Comparison of ENCODE assay signal across 10 mouse cellular contexts in the genomic region with DNA sequence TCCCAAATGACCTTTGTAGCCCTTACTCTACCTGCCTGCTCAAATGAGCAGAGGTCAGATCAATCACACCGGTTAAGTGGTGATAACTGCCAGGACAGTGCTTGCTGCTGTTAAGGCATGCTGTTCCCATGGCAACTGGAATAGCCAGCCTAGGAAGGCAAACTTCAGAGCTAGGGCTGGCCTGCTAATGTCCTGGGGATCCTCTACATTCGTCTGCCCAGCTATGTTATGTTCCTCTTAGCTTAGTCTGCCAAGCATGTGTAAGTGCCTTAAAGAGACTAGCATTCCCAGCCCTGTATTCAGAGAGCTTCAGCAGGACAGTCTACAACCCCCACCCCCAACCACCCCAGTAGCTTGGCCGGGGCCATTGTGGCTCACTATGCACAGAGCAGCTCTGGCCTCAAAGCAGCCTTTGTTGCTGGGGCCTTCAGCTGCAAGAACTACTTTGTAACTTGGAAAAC. TPM values are rescaled to one million over a fixed set of nuclear protein-coding genes. Genes with fewer than 3 reads are reported as not detected.
A peak's percentile ranks its signal among the peaks of the same experiment; 100 is the strongest.
DNase-seq lines count a peak whose midpoint lies in the region; ATAC-seq and TF ChIP-seq lines count a peak whose summit lies in the region.
"Had no signal": no experiment of that assay in that cellular context is flagged by ENCODE, and none has a peak within 500 bp of the region (broad histone marks: within the 10 kb centered on the region; RNA-seq: fewer than 3 reads in every experiment).

No protein-coding gene starts in this region.

- no peaks in the 10 kb centered on the region for H3K27me3 ChIP-seq in kidney, adult 2 months (replicated peaks; ENCODE audit: control insufficient read depth, insufficient read depth, low read length)
- H3K27me3 ChIP-seq in forebrain, embryonic 11.5 days (ENCODE audit: control insufficient read depth, insufficient read depth, low read length) = no peaks in the 10 kb centered on the region
- no peaks in the 10 kb centered on the region for H3K27me3 ChIP-seq in limb, embryonic 13.5 days
- no peaks in the 10 kb centered on the region for H3K27me3 ChIP-seq in neural tube, embryonic 12.5 days (replicated peaks)
- no peaks in the 10 kb centered on the region for H3K27me3 ChIP-seq in kidney, embryonic 14.5 days (ENCODE audit: control insufficient read depth, insufficient read depth, low read length)

- no peak overlapping the region for H3K4me3 ChIP-seq in kidney, adult 2 months (ENCODE audit: insufficient read depth, low read depth, low read length)
- no peak overlapping the region for H3K4me3 ChIP-seq in forebrain, embryonic 11.5 days (ENCODE audit: low read depth, low read length)
- no peak overlapping the region for H3K4me3 ChIP-seq in limb, embryonic 13.5 days
- no peak overlapping the region for H3K4me3 ChIP-seq in neural tube, embryonic 12.5 days
- H3K4me3 ChIP-seq in kidney, embryonic 14.5 days (ENCODE audit: low read length) = no peak overlapping the region

- no peak overlapping the region for H3K4me2 ChIP-seq in forebrain, embryonic 11.5 days (ENCODE audit: low read depth, low read length, severe bottlenecking)
- H3K4me2 ChIP-seq in limb, embryonic 13.5 days (replicated peaks) = no peak overlapping the region
- H3K4me2 ChIP-seq in neural tube, embryonic 12.5 days (replicated peaks) = 0 out of 2 replicates have a peak overlapping the region, but pooled peaks have one; percentile 12
- H3K4me2 ChIP-seq in kidney, embryonic 14.5 days (replicated peaks; ENCODE audit: low read depth, low read length) = no peak overlapping the region

- DNase-seq in kidney, adult 2 months = peak; percentile 16
- no peak for DNase-seq in kidney, postnatal 36 days
- no peak for DNase-seq in forebrain, embryonic 11.5 days (ENCODE audit: low spot score)
- no peak for DNase-seq in lung, postnatal 36 days
- DNase-seq: B cell, adult 2 months; cerebellum, adult 9-10 months had no signal

- ATAC-seq in forebrain, embryonic 11.5 days (replicated peaks; ENCODE audit: low FRiP score) = no peak
- ATAC-seq in limb, embryonic 13.5 days (ENCODE audit: low FRiP score, low read depth) = 0 out of 2 replicates have a peak, but pooled peaks have one; percentile 35
- ATAC-seq in neural tube, embryonic 12.5 days (ENCODE audit: low FRiP score, low read depth) = peak; percentile 85
- ATAC-seq in frontal cortex, adult (ENCODE audit: low TSS enrichment) = no peak; the same call in 1 of the 2 replicates
- no peak for ATAC-seq in kidney, embryonic 14.5 days (ENCODE audit: low FRiP score, low TSS enrichment)

- H3K9ac ChIP-seq in forebrain, embryonic 11.5 days (ENCODE audit: low read length) = no peak overlapping the region
- no peak overlapping the region for H3K9ac ChIP-seq in limb, embryonic 13.5 days
- H3K9ac ChIP-seq in neural tube, embryonic 12.5 days = no peak overlapping the region
- no peak overlapping the region for H3K9ac ChIP-seq in kidney, embryonic 14.5 days (ENCODE audit: low read depth, low read length)

- WGBS in kidney, adult 2 months = 42% methylated on average over 3 of the region's 3 CpGs
- WGBS in forebrain, embryonic 11.5 days = 37% methylated on average over 3 of the region's 3 CpGs
- WGBS in limb, embryonic 13.5 days = 27% methylated on average over 3 of the region's 3 CpGs
- WGBS in neural tube, embryonic 12.5 days = 17% methylated on average over 3 of the region's 3 CpGs
- WGBS in kidney, embryonic 14.5 days = 39% methylated on average over 3 of the region's 3 CpGs

- TF ChIP-seq POLR2A in kidney, adult 2 months (IDR thresholded peaks at IDR 0.05; ENCODE audit: low read depth, low read length) = no peak

- TF ChIP-seq CTCF in kidney, adult 2 months (conservative IDR thresholded peaks at IDR 0.05; ENCODE audit: insufficient read depth, insufficient read length, low read depth, low read length) = no peak

- H3K9me3 ChIP-seq in forebrain, embryonic 11.5 days (ENCODE audit: control insufficient read depth, low read length) = no peaks in the 10 kb centered on the region
- no peaks in the 10 kb centered on the region for H3K9me3 ChIP-seq in limb, embryonic 13.5 days
- no peaks in the 10 kb centered on the region for H3K9me3 ChIP-seq in neural tube, embryonic 12.5 days
- no peaks in the 10 kb centered on the region for H3K9me3 ChIP-seq in kidney, embryonic 14.5 days (ENCODE audit: control insufficient read depth, low read length)

- peaks cover 5% of the 10 kb centered on the region for H3K36me3 ChIP-seq in kidney, adult 2 months (ENCODE audit: control insufficient read depth, insufficient read depth, low read length)
- peaks cover 16% of the 10 kb centered on the region for H3K36me3 ChIP-seq in forebrain, embryonic 11.5 days (ENCODE audit: control insufficient read depth, insufficient read depth, low read length)
- peaks cover 96% of the 10 kb centered on the region for H3K36me3 ChIP-seq in limb, embryonic 13.5 days
- H3K36me3 ChIP-seq in neural tube, embryonic 12.5 days = peaks cover 60% of the 10 kb centered on the region
- H3K36me3 ChIP-seq in kidney, embryonic 14.5 days (ENCODE audit: control insufficient read depth, insufficient read depth, low read length) = peaks cover 86% of the 10 kb centered on the region

- H3K4me1 ChIP-seq in kidney, adult 2 months (ENCODE audit: control insufficient read depth, insufficient read depth, low read length) = no peaks in the 10 kb centered on the region
- peaks cover 4% of the 10 kb centered on the region; the same call in 1 of the 2 replicates for H3K4me1 ChIP-seq in forebrain, embryonic 11.5 days (replicated peaks; ENCODE audit: control insufficient read depth, insufficient read depth, low read length)
- H3K4me1 ChIP-seq in limb, embryonic 13.5 days = no peaks in the 10 kb centered on the region
- H3K4me1 ChIP-seq in neural tube, embryonic 12.5 days = peaks cover 20% of the 10 kb centered on the region
- H3K4me1 ChIP-seq in kidney, embryonic 14.5 days (ENCODE audit: control insufficient read depth, insufficient read depth, low read length) = 0 out of 2 replicates have a peak, but pooled peaks cover 2% of the 10 kb centered on the region

- H3K27ac ChIP-seq in kidney, adult 2 months (ENCODE audit: insufficient read depth, low read depth, low read length) = no peak overlapping the region
- H3K27ac ChIP-seq in forebrain, embryonic 11.5 days (ENCODE audit: low read depth, low read length) = peak overlapping the region; percentile 41; the same call in 1 of the 2 replicates
- H3K27ac ChIP-seq in limb, embryonic 13.5 days = no peak overlapping the region
- H3K27ac ChIP-seq in neural tube, embryonic 12.5 days = no peak overlapping the region
- no peak overlapping the region for H3K27ac ChIP-seq in kidney, embryonic 14.5 days (ENCODE audit: low read depth, low read length)

RNA-seq across cellular contexts. Expression of a gene that starts 11.7 kb away (rescaled TPM):
- 69.2 and 71.2 TPM in 2 replicates for polyA plus RNA-seq in kidney, adult 2 months (2012; rRNA removed)
- polyA plus RNA-seq in forebrain, embryonic 11.5 days (2014; fragmentation: Nextera tagmentation; extraction: Ambion mirVana) = 11.4 and 15.7 TPM in 2 replicates
- 40.3 and 52.9 TPM in 2 replicates for polyA plus RNA-seq in limb, embryonic 13.5 days (2015; fragmentation: Nextera tagmentation; extraction: Ambion mirVana)
- 19.7 and 22.0 TPM in 2 replicates for polyA plus RNA-seq in neural tube, embryonic 12.5 days (2016; fragmentation: Nextera tagmentation; extraction: Ambion mirVana)
- 26.2 and 35.0 TPM in 2 replicates for polyA plus RNA-seq in kidney, embryonic 14.5 days (2014; fragmentation: Nextera tagmentation; extraction: Ambion mirVana)

RNA-seq across cellular contexts. Expression of a gene that starts 17.4 kb away (rescaled TPM):
- polyA plus RNA-seq in kidney, adult 2 months (2012; rRNA removed) = 678 and 742 TPM in 2 replicates
- 189 and 206 TPM in 2 replicates for polyA plus RNA-seq in forebrain, embryonic 11.5 days (2014; fragmentation: Nextera tagmentation; extraction: Ambion mirVana)
- 259 and 267 TPM in 2 replicates for polyA plus RNA-seq in limb, embryonic 13.5 days (2015; fragmentation: Nextera tagmentation; extraction: Ambion mirVana)
- 226 and 234 TPM in 2 replicates for polyA plus RNA-seq in neural tube, embryonic 12.5 days (2016; fragmentation: Nextera tagmentation; extraction: Ambion mirVana)
- 397 and 412 TPM in 2 replicates for polyA plus RNA-seq in kidney, embryonic 14.5 days (2014; fragmentation: Nextera tagmentation; extraction: Ambion mirVana)

RNA-seq across cellular contexts. Expression of a gene that starts 34.4 kb away (rescaled TPM):
- 17.4 and 19.4 TPM in 2 replicates for polyA plus RNA-seq in kidney, adult 2 months (2012; rRNA removed)
- 0.35 and 0.64 TPM in 2 replicates for polyA plus RNA-seq in forebrain, embryonic 11.5 days (2014; fragmentation: Nextera tagmentation; extraction: Ambion mirVana)
- polyA plus RNA-seq in limb, embryonic 13.5 days (2015; fragmentation: Nextera tagmentation; extraction: Ambion mirVana) = 1.1 and 1.3 TPM in 2 replicates
- polyA plus RNA-seq in neural tube, embryonic 12.5 days (2016; fragmentation: Nextera tagmentation; extraction: Ambion mirVana) = 0.84 and 0.87 TPM in 2 replicates
- 2.8 and 3.0 TPM in 2 replicates for polyA plus RNA-seq in kidney, embryonic 14.5 days (2014; fragmentation: Nextera tagmentation; extraction: Ambion mirVana)

RNA-seq across cellular contexts. Expression of a gene that starts 39.8 kb away (rescaled TPM):
- 52.3 and 55.7 TPM in 2 replicates for polyA plus RNA-seq in kidney, adult 2 months (2012; rRNA removed)
- 4.9 and 5.7 TPM in 2 replicates for polyA plus RNA-seq in forebrain, embryonic 11.5 days (2014; fragmentation: Nextera tagmentation; extraction: Ambion mirVana)
- polyA plus RNA-seq in limb, embryonic 13.5 days (2015; fragmentation: Nextera tagmentation; extraction: Ambion mirVana) = 14.2 and 15.0 TPM in 2 replicates
- polyA plus RNA-seq in neural tube, embryonic 12.5 days (2016; fragmentation: Nextera tagmentation; extraction: Ambion mirVana) = 8.4 and 11.1 TPM in 2 replicates
- 7.0 and 12.4 TPM in 2 replicates for polyA plus RNA-seq in kidney, embryonic 14.5 days (2014; fragmentation: Nextera tagmentation; extraction: Ambion mirVana)

RNA-seq across cellular contexts. Expression of a gene that starts 43.6 kb away (rescaled TPM):
- polyA plus RNA-seq in kidney, adult 2 months (2012; rRNA removed) = 65.0 and 72.0 TPM in 2 replicates
- 65.8 and 70.0 TPM in 2 replicates for polyA plus RNA-seq in forebrain, embryonic 11.5 days (2014; fragmentation: Nextera tagmentation; extraction: Ambion mirVana)
- 46.0 and 47.8 TPM in 2 replicates for polyA plus RNA-seq in limb, embryonic 13.5 days (2015; fragmentation: Nextera tagmentation; extraction: Ambion mirVana)
- 62.7 and 65.2 TPM in 2 replicates for polyA plus RNA-seq in neural tube, embryonic 12.5 days (2016; fragmentation: Nextera tagmentation; extraction: Ambion mirVana)
- 46.8 and 62.6 TPM in 2 replicates for polyA plus RNA-seq in kidney, embryonic 14.5 days (2014; fragmentation: Nextera tagmentation; extraction: Ambion mirVana)

Comparison
In these comparisons a context has a peak if more than half of its experiments do, and no peak if none do; other contexts are left out.
1. ATAC-seq: peak in limb, embryonic 13.5 days (single experiment) and neural tube, embryonic 12.5 days (single experiment); none in forebrain, embryonic 11.5 days (single experiment), frontal cortex, adult (single experiment) and kidney, embryonic 14.5 days (single experiment).